Mouse (Mus musculus): Measurements from ENCODE around the gene Stk32b. TPM values are rescaled to one million over a fixed set of nuclear protein-coding genes. Genes with fewer than 3 reads are reported as not detected.

Gene Stk32b
- total RNA-seq, 2 experiments from 2014 or later: 8.0 to 10.7 TPM

GRCm38 (mm10) chr5:37525363-37525762 is 191.6 kb downstream of the Stk32b start:
- no peak for DNase-seq (ENCODE audit: low spot score in 2 of 2)

GRCm38 (mm10) chr5:37520441-37520840 is 196.5 kb downstream of the Stk32b start:
- no peak for DNase-seq (ENCODE audit: low spot score in 2 of 2)

- no peak for DNase-seq (ENCODE audit: low spot score in 2 of 2)
These were observed 204.5 kb downstream of the Stk32b start for GRCm38 (mm10) chr5:37512479-37512878.

- no peak for DNase-seq (ENCODE audit: low spot score in 2 of 2)
These were observed 210.0 kb downstream of the Stk32b start for GRCm38 (mm10) chr5:37506880-37507519.

- no peak for DNase-seq (ENCODE audit: low spot score in 2 of 2)
These were observed 221.9 kb downstream of the Stk32b start for GRCm38 (mm10) chr5:37494984-37495476.

- DNase-seq (ENCODE audit: low spot score in 2 of 2): no peak
These were observed 244.9 kb downstream of the Stk32b start for GRCm38 (mm10) chr5:37472025-37472608.

GRCm38 (mm10) chr5:37471584-37471983 is 245.4 kb downstream of the Stk32b start:
- no peak for DNase-seq (ENCODE audit: low spot score in 2 of 2)

GRCm38 (mm10) chr5:37469031-37469430 is 247.9 kb downstream of the Stk32b start:
- no peak for DNase-seq (ENCODE audit: low spot score in 2 of 2)

GRCm38 (mm10) chr5:37467646-37468045 is 249.3 kb downstream of the Stk32b start:
- DNase-seq (ENCODE audit: low spot score in 2 of 2): no peak

- DNase-seq (ENCODE audit: low spot score in 2 of 2): peak; percentile 14 to 29
These were observed 251.5 kb downstream of the Stk32b start for GRCm38 (mm10) chr5:37465461-37465860.

GRCm38 (mm10) chr5:37458236-37458635 is 258.7 kb downstream of the Stk32b start:
- no peak for DNase-seq (ENCODE audit: low spot score in 2 of 2)

- DNase-seq (ENCODE audit: low spot score in 2 of 2): no peak
These were observed 259.1 kb downstream of the Stk32b start for GRCm38 (mm10) chr5:37457831-37458230.

GRCm38 (mm10) chr5:37457191-37457590 is 259.8 kb downstream of the Stk32b start:
- no peak for DNase-seq (ENCODE audit: low spot score in 2 of 2)

GRCm38 (mm10) chr5:37456590-37456989 is 260.4 kb downstream of the Stk32b start:
- no peak for DNase-seq (ENCODE audit: low spot score in 2 of 2)

- no peak for DNase-seq (ENCODE audit: low spot score in 2 of 2)
These were observed 269.4 kb downstream of the Stk32b start for GRCm38 (mm10) chr5:37447546-37447945.

GRCm38 (mm10) chr5:37442767-37443166 is 274.2 kb downstream of the Stk32b start:
- DNase-seq (ENCODE audit: low spot score in 2 of 2): no peak

- no peak for DNase-seq (ENCODE audit: low spot score in 2 of 2)
These were observed 281.6 kb downstream of the Stk32b start for GRCm38 (mm10) chr5:37435417-37435816.

- DNase-seq (ENCODE audit: low spot score in 2 of 2): no peak
These were observed 289.8 kb downstream of the Stk32b start for GRCm38 (mm10) chr5:37427210-37427609.

GRCm38 (mm10) chr5:37419028-37419427 is 297.9 kb downstream of the Stk32b start:
- no peak for DNase-seq (ENCODE audit: low spot score in 2 of 2)
